Mouse (Mus musculus): ENCODE measurements around the gene Pou5f1.

Gene Pou5f1

GRCm38 (mm10) chr17:35551881-35552414 lies 46.1 kb downstream of the Pou5f1 start, which contains the start of gene Cdsn:
Gene Cdsn (plus strand): TSS chr17:35552128.
- DNase-seq (ENCODE audit: low spot score), result no peak

DNA sequence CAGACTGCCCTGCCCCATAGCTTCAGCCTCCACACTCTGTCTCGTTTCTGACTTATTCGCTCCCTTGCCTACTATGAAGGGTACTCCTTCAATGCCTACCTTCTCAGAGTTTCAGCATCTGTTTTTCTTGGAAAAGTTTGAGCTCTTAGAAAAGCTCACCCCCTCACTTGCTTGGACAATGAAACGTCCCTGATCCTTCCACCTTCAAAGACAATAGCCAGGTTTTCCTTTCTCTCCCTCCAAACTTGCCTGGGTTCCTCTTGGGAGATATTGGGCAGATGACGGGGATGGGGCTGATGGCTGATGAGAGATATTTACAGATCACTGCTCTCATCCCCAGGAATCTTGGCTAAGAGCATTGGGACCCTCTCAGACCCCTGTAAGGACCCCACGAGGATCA lies 48.5 kb downstream of the Pou5f1 start:
- no peak for DNase-seq (ENCODE audit: low spot score)

GRCm38 (mm10) chr17:35554761-35555397 lies 49.1 kb downstream of the Pou5f1 start:
- no peak for DNase-seq (ENCODE audit: low spot score)

GRCm38 (mm10) chr17:35556186-35556765 lies 50.5 kb downstream of the Pou5f1 start:
- DNase-seq (ENCODE audit: low spot score), result no peak

GRCm38 (mm10) chr17:35556812-35557211 lies 51.0 kb downstream of the Pou5f1 start:
- no peak for DNase-seq (ENCODE audit: low spot score)

DNA sequence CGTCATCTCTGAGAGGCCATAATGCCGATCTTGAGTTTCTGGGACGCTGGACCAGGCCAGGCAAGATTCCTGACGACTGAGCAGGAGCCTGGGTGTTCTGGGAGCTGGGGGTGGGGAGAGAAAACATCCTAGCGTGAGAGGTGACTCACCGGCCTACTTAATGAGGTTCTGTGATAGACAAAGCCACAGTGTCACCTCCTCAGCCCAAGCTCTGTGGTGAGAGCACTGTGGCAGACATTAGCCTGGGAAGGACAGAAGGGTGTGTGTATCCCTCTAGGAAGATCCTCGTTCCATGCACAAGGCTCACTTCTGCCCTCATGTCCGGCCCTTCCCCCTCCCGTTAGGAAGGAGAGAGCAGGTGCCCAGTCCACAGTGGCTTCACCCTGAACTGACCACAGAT lies 51.5 kb downstream of the Pou5f1 start:
- no peak for DNase-seq (ENCODE audit: low spot score)

- DNase-seq (ENCODE audit: low spot score), result no peak
Measured at GRCm38 (mm10) chr17:35558216-35558615, 52.4 kb downstream of the Pou5f1 start.

Measured in left cerebral cortex, adult 11 months (tissue).